Mouse (Mus musculus): ENCODE measurements around the gene Rtn4rl2.

Rtn4rl2 gene

DNA sequence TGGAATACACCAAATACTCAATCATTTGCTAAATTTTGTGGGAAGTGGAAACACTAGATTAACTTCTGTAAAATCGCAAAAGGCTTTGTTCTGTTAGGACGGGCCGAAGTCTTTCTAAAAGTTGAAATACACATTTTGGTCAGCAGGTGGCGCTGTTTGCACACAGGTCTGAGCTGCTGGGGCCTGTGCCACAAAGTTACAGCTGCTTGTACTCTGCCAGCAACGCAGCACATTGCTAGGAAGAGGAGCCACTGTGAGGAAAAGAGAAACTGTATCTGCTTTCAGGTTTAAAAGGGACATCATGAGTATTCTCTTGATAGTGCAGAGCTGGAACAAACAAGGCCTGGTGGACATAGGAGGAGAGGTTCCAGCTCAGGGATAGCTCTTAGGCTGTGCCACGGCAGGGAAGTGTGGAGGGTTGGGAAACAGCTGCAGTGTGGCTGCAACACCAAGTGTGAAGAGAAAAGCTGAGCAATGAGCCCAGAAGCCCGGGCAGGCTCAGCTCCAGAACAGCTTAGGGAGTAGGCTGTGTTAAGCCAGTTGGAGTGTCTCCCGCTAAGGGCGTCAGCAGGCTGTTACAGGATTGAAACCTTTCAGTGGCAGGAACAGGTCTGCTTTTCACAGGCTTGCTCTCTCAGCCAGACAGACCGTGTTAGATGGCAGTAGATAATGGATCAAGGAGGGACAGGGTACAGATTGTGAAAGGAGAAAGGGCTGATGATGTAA is 54.7 kb downstream of the Rtn4rl2 start:
- H3K9me3 ChIP-seq (ENCODE audit: low read length), result no peaks in the 10 kb centered on the region
- H3K4me1 ChIP-seq (replicated peaks; ENCODE audit: low read depth, low read length), result peaks cover 41% of the 10 kb centered on the region
- H3K27me3 ChIP-seq (ENCODE audit: insufficient read depth, low read length), result peaks cover 25% of the 10 kb centered on the region
- H3K4me3 ChIP-seq (replicated peaks; ENCODE audit: low read length), result no peak overlapping the region
- H3K36me3 ChIP-seq (ENCODE audit: insufficient read depth, low read length), result peaks cover 30% of the 10 kb centered on the region
- TF ChIP-seq NANOG (IDR thresholded peaks at IDR 0.05; ENCODE audit: borderline replicate concordance, low read length), result no peak
- TF ChIP-seq CTCF (conservative IDR thresholded peaks at IDR 0.05; ENCODE audit: low read length), result peak; percentile 66

DNA sequence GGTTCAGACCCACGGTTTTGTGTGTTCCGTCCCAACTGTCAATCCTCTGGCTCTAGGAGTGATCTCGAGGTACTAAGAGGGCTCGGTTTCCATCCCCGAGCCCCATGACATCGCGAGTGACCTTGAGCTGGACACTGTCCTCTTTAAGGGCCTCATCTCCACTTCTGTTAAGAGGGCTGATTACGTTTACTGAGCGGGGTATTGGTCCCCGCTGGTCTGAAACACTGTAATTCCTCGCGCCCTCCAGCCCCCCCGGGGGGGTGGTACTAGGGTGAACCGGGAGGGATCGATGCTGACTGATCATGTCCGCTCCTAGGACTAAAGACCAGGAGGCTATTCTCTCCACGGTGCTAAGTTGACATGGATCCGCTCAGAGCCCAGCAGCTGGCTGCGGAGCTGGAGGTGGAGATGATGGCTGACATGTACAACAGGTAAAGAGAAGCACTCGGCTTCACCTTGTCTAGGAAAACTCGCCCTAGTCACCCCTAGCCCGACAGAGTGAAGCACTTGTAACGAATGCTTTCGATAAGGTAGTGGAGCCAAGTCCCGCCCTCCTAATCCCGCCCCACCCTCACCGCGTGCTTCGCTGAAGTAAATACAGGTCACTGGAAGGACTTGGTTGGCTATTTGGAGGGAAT is 59.1 kb downstream of the Rtn4rl2 start:
- H3K9me3 ChIP-seq (ENCODE audit: low read length), result no peaks in the 10 kb centered on the region
- peaks cover 34% of the 10 kb centered on the region for H3K4me1 ChIP-seq (replicated peaks; ENCODE audit: low read depth, low read length)
- H3K27me3 ChIP-seq (ENCODE audit: insufficient read depth, low read length), result peaks cover 12% of the 10 kb centered on the region
- TF ChIP-seq POU5F1 (IDR thresholded peaks at IDR 0.05; ENCODE audit: borderline replicate concordance, low read length), result no peak
- no peak for TF ChIP-seq CTCF (conservative IDR thresholded peaks at IDR 0.05; ENCODE audit: low read length)
- H3K4me3 ChIP-seq (replicated peaks; ENCODE audit: low read length), result peak overlapping the region; percentile 99
- peaks cover 30% of the 10 kb centered on the region for H3K36me3 ChIP-seq (ENCODE audit: insufficient read depth, low read length)

DNA sequence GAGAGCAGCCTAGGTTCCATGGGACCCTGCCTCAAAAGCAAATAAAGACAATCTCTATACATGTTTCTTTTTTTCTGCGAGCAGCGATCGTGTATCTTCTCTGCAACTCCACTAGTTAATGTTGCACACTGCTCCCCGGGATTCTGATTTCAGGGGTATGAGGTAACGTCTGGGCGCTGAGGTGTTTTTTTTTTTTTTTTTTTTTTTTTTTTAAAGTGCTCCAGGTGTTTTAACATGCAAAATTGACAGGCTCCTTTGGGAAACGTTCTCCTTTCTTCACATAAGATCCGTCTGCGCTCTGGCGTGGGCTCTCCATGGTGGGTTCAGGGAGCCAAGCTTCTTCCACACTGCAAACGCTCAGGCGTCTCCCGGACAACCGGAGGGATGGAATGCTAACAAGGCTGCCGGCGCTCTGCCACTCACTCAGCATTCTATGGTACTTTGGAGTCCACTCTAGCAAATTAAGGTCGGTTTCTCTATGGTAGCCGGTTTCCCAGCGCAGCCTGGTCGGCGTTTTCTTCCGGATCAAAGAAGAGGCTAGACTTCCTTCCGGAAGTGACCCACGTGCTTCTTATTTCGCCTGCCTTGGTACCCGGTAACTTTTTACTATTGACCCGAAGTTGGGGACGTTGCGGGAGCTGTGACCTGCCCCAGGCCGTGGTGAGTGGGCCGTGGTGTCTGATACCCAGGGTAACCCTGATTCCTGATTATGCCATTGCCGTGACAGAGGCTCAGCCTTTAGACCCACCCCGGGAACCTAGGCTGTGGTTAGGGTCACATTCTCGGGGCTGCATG is 59.8 kb downstream of the Rtn4rl2 start, which contains the start of gene Timm10:
Gene Timm10 (plus strand): TSS at position 510 of the 795 bp plus-strand sequence.
- peaks cover 31% of the 10 kb centered on the region for H3K4me1 ChIP-seq (replicated peaks; ENCODE audit: low read depth, low read length)
- H3K4me3 ChIP-seq (replicated peaks; ENCODE audit: low read length), result peak within 1 kb of the TSS; percentile 99
- peaks cover 30% of the 10 kb centered on the region for H3K36me3 ChIP-seq (ENCODE audit: insufficient read depth, low read length)
- no peaks in the 10 kb centered on the region for H3K9me3 ChIP-seq (ENCODE audit: low read length)
- H3K27me3 ChIP-seq (ENCODE audit: insufficient read depth, low read length), result peaks cover 19% of the 10 kb centered on the region
- TF ChIP-seq CTCF (conservative IDR thresholded peaks at IDR 0.05; ENCODE audit: low read length), result no peak
- TF ChIP-seq NANOG (IDR thresholded peaks at IDR 0.05; ENCODE audit: borderline replicate concordance, low read length), result no peak
- no peak for TF ChIP-seq POU5F1 (IDR thresholded peaks at IDR 0.05; ENCODE audit: borderline replicate concordance, low read length)

DNA sequence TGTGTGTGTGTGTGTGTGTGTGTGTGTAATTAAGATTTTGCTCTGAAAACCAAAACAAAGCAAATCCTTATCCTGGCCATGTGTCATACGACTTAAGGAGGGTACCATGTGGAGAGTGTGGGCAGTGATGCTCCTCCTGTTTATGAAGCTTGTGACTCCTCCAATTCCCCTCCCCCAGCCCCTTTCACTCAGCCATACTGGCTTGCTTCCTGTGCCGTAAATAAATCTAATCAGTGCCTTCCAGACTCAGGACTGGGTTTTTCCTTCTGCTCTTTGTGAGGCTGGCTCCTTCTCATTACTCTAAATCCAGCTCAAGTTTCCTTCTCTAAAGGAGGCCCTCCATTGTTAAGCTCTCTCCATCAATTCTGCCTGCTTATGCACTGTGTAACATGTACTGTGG is 63.3 kb downstream of the Rtn4rl2 start:
- Histone ChIP-seq H3K4me3 (replicated peaks; ENCODE audit: low read length) (no peak overlapping the region), H3K27me3 (ENCODE audit: insufficient read depth, low read length) (peaks cover 51% of the 10 kb centered on the region), H3K4me1 (replicated peaks; ENCODE audit: low read depth, low read length) (peaks cover 17% of the 10 kb centered on the region), H3K36me3 (ENCODE audit: insufficient read depth, low read length) (0 out of 2 replicates have a peak, but pooled peaks cover under 1% of the 10 kb centered on the region), H3K9me3 (ENCODE audit: low read length) (no peaks in the 10 kb centered on the region)
- TF ChIP-seq NANOG (IDR thresholded peaks at IDR 0.05; ENCODE audit: borderline replicate concordance, low read length), result no peak
- TF ChIP-seq POU5F1 (IDR thresholded peaks at IDR 0.05; ENCODE audit: borderline replicate concordance, low read length), result no peak
- TF ChIP-seq CTCF (conservative IDR thresholded peaks at IDR 0.05; ENCODE audit: low read length), result no peak

DNA sequence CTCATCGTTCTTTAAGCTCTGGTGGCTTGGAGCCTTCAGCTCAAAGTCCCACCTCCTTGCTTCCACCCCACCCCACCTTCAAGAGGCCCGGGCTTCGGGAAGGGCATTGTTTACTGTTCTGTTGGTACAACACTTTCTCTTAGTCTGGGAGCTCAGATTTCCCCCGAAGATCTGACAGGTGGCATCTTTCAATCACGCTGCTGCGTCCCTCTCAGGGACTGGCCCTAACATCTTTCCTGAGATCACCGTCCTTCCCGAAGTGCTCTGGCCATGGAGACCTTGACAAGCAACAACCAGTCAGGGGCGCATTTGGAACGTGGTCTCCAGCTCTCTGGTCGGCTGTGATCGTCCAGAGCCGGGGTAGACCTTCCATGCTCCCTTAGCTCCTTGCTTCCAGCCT is 64.0 kb downstream of the Rtn4rl2 start, which contains the start of gene Smtnl1:
Gene Smtnl1 (minus strand): TSS at position 101 of the 400 bp plus-strand sequence.
- peaks cover 11% of the 10 kb centered on the region for H3K4me1 ChIP-seq (replicated peaks; ENCODE audit: low read depth, low read length)
- H3K27me3 ChIP-seq (ENCODE audit: insufficient read depth, low read length), result peaks cover 52% of the 10 kb centered on the region
- H3K4me3 ChIP-seq (replicated peaks; ENCODE audit: low read length), result no peak within 1 kb of the TSS
- no peak for TF ChIP-seq CTCF (conservative IDR thresholded peaks at IDR 0.05; ENCODE audit: low read length)
- TF ChIP-seq NANOG (IDR thresholded peaks at IDR 0.05; ENCODE audit: borderline replicate concordance, low read length), result no peak
- TF ChIP-seq POU5F1 (IDR thresholded peaks at IDR 0.05; ENCODE audit: borderline replicate concordance, low read length), result no peak
- no peaks in the 10 kb centered on the region for H3K36me3 ChIP-seq (ENCODE audit: insufficient read depth, low read length)
- H3K9me3 ChIP-seq (ENCODE audit: low read length), result no peaks in the 10 kb centered on the region

All from E14TG2a.4 (cell line).